Mouse (Mus musculus) MEL (cell line): ENCODE measurements around the gene Sytl3. TPM values are rescaled to one million over a fixed set of nuclear protein-coding genes. Genes with fewer than 3 reads are reported as not detected.

Experiments
- DNase-seq: peaks from one replicate; pipeline ENCODE4 v3.0.0; 2011; ENCODE audit warnings: low read depth, low spot score
- H3K27ac ChIP-seq: 2 replicates; pipeline ENCODE4 v1.5.1; 2012; ENCODE audit warnings: low read depth, mild to moderate bottlenecking, control low read depth, low read length, moderate library complexity; ENCODE audit not compliant: control insufficient read depth
- H3K27me3 ChIP-seq, 2 experiments: fragments of 150-350 bp in 1 of 2; sonication (generic) in 1 of 2; 2 replicates each; pipeline ENCODE4 v1.6.1; 2012; ENCODE audit warnings: low read length in 2 of 2, mild to moderate bottlenecking in 2 of 2, improper control_type of control experiment in 1 of 2, moderate library complexity in 1 of 2; ENCODE audit not compliant: insufficient read depth in 2 of 2, control insufficient read depth in 1 of 2
- H3K36me3 ChIP-seq, 2 experiments: 2 replicates each; pipeline ENCODE4 v1.6.1; 2012 to 2014; ENCODE audit warnings: low read length in 2 of 2, improper control_type of control experiment in 1 of 2, inconsistent platforms in 1 of 2, mild to moderate bottlenecking in 1 of 2; ENCODE audit not compliant: insufficient read depth in 2 of 2, control insufficient read depth in 1 of 2
- H3K4me1 ChIP-seq, 2 experiments: fragments of 150-350 bp in 1 of 2; sonication (generic) in 1 of 2; 2 replicates each; pipeline ENCODE4 v1.6.1; 2012; ENCODE audit warnings: low read length in 2 of 2, improper control_type of control experiment in 1 of 2, mild to moderate bottlenecking in 1 of 2; ENCODE audit not compliant: insufficient read depth in 2 of 2, control insufficient read depth in 1 of 2
- H3K4me3 ChIP-seq, 2 experiments: fragments of 150-350 bp in 1 of 2; sonication (generic) in 1 of 2; 2 replicates each; pipeline ENCODE4 v1.5.1; 2012; ENCODE audit warnings: low read depth in 2 of 2, low read length in 2 of 2, mild to moderate bottlenecking in 2 of 2, moderate library complexity in 2 of 2, control low read depth in 1 of 2, improper control_type of control experiment in 1 of 2; ENCODE audit not compliant: control insufficient read depth in 1 of 2, insufficient read depth in 1 of 2
- H3K79me2 ChIP-seq: 2 replicates; pipeline ENCODE4 v1.6.1; 2012; ENCODE audit warnings: mild to moderate bottlenecking, low read length, moderate library complexity; ENCODE audit not compliant: control insufficient read depth, poor library complexity, insufficient read depth
- H3K9ac ChIP-seq: 2 replicates; pipeline ENCODE4 v1.6.1; 2012; ENCODE audit warnings: low read depth, mild to moderate bottlenecking, control low read depth, low read length, moderate library complexity; ENCODE audit not compliant: control insufficient read depth, poor library complexity, severe bottlenecking
- H3K9me3 ChIP-seq: fragments of 150-350 bp; sonication (generic); replicated peaks from 2 replicates; pipeline ENCODE4 v1.6.1; 2012; ENCODE audit warnings: mild to moderate bottlenecking, low read length, improper control_type of control experiment, moderate library complexity; ENCODE audit not compliant: insufficient read depth
- CHD1 ChIP-seq: IDR thresholded peaks from 2 replicates; pipeline ENCODE4 v1.6.1; 2012; ENCODE audit warnings: low read depth, mild to moderate bottlenecking, inconsistent platforms, low read length, improper control_type of control experiment
- E2F4 ChIP-seq: IDR thresholded peaks from 2 replicates; pipeline ENCODE4 v1.6.1; 2011; ENCODE audit warnings: low read depth, low read length, improper control_type of control experiment, borderline replicate concordance
- EP300 ChIP-seq, 2 experiments: IDR thresholded peaks; 2 replicates each; pipeline ENCODE4 v1.6.1; 2011; ENCODE audit warnings: improper control_type of control experiment in 2 of 2, low read length in 2 of 2, low read depth in 1 of 2, mild to moderate bottlenecking in 1 of 2
- ETS1 ChIP-seq: IDR thresholded peaks from 2 replicates; pipeline ENCODE4 v1.6.1; 2012; ENCODE audit warnings: low read depth, mild to moderate bottlenecking, inconsistent platforms, low read length, improper control_type of control experiment, moderate library complexity
- GABPA ChIP-seq: IDR thresholded peaks from 2 replicates; pipeline ENCODE4 v1.6.1; 2012; ENCODE audit warnings: low read depth, mild to moderate bottlenecking, inconsistent platforms, low read length, improper control_type of control experiment, moderate library complexity
- GATA1 ChIP-seq: IDR thresholded peaks from 2 replicates; pipeline ENCODE4 v1.6.1; 2011; ENCODE audit warnings: low read depth, low read length, improper control_type of control experiment
- JUND ChIP-seq: IDR thresholded peaks from 2 replicates; pipeline ENCODE4 v1.6.1; 2011; ENCODE audit warnings: low read depth, mild to moderate bottlenecking, improper control_type of control experiment, low read length
- KAT2A ChIP-seq: conservative IDR thresholded peaks from 2 replicates; pipeline ENCODE4 v1.6.1; 2012; ENCODE audit warnings: low read depth, low read length, improper control_type of control experiment, inconsistent platforms
- MAFK ChIP-seq: IDR thresholded peaks from 2 replicates; pipeline ENCODE4 v1.6.1; 2011; ENCODE audit warnings: low read depth, mild to moderate bottlenecking, low read length, improper control_type of control experiment, borderline replicate concordance
- MAZ ChIP-seq: IDR thresholded peaks from 2 replicates; pipeline ENCODE4 v1.6.1; 2012; ENCODE audit warnings: low read depth, mild to moderate bottlenecking, inconsistent platforms, low read length, improper control_type of control experiment
- MEF2A ChIP-seq: IDR thresholded peaks from 2 replicates; pipeline ENCODE4 v1.6.1; 2014; ENCODE audit warnings: low read depth, mild to moderate bottlenecking, inconsistent platforms, low read length, improper control_type of control experiment; ENCODE audit not compliant: poor library complexity, insufficient replicate concordance, severe bottlenecking; ENCODE audit errors: extremely low read depth
- MXI1 ChIP-seq: IDR thresholded peaks from 2 replicates; pipeline ENCODE4 v1.6.1; 2011; ENCODE audit warnings: mild to moderate bottlenecking, low read depth, low read length, improper control_type of control experiment
- MYB ChIP-seq: IDR thresholded peaks from 2 replicates; pipeline ENCODE4 v1.6.1; 2011; ENCODE audit warnings: mild to moderate bottlenecking, low read depth, low read length, improper control_type of control experiment
- MYC ChIP-seq: IDR thresholded peaks from 2 replicates; pipeline ENCODE4 v1.6.1; 2011; ENCODE audit warnings: low read depth, mild to moderate bottlenecking, low read length, improper control_type of control experiment, moderate library complexity
- NELFE ChIP-seq: IDR thresholded peaks from 2 replicates; pipeline ENCODE4 v1.6.1; 2011; ENCODE audit warnings: low read depth, low read length, improper control_type of control experiment
- RCOR1 ChIP-seq: IDR thresholded peaks from 2 replicates; pipeline ENCODE4 v1.6.1; 2012; ENCODE audit warnings: low read depth, mild to moderate bottlenecking, inconsistent platforms, low read length, improper control_type of control experiment
- TAL1 ChIP-seq: IDR thresholded peaks from 2 replicates; pipeline ENCODE4 v1.6.1; 2012; ENCODE audit warnings: mild to moderate bottlenecking, inconsistent platforms, low read length, moderate library complexity, mixed read lengths
- TBP ChIP-seq: IDR thresholded peaks from 2 replicates; pipeline ENCODE4 v1.8.0; 2011; ENCODE audit warnings: low read depth, low read length, improper control_type of control experiment
- TCF12 ChIP-seq: IDR thresholded peaks from 2 replicates; pipeline ENCODE4 v1.6.1; 2014; ENCODE audit warnings: low read depth, mild to moderate bottlenecking, inconsistent platforms, low read length, improper control_type of control experiment, moderate library complexity
- UBTF ChIP-seq: IDR thresholded peaks from 2 replicates; pipeline ENCODE4 v1.6.1; 2012; ENCODE audit warnings: low read depth, mild to moderate bottlenecking, inconsistent platforms, low read length, improper control_type of control experiment, moderate library complexity, borderline replicate concordance; ENCODE audit not compliant: insufficient read depth
- USF2 ChIP-seq, 2 experiments: IDR thresholded peaks; 2 replicates each; pipeline ENCODE4 v1.6.1; 2011 to 2012; ENCODE audit warnings: improper control_type of control experiment in 2 of 2, low read length in 2 of 2, borderline replicate concordance in 1 of 2, inconsistent platforms in 1 of 2, low read depth in 1 of 2, mild to moderate bottlenecking in 1 of 2; ENCODE audit not compliant: insufficient read depth in 1 of 2
- ZC3H11A ChIP-seq: IDR thresholded peaks from 2 replicates; pipeline ENCODE4 v1.6.1; 2012; ENCODE audit warnings: low read depth, mild to moderate bottlenecking, inconsistent platforms, low read length, improper control_type of control experiment
- ZMIZ1 ChIP-seq: IDR thresholded peaks from 2 replicates; pipeline ENCODE4 v1.6.1; 2012; ENCODE audit warnings: low read depth, mild to moderate bottlenecking, inconsistent platforms, low read length, improper control_type of control experiment, moderate library complexity
- polyA plus RNA-seq, 2 experiments: library from polyadenylated mRNA; stranded (reverse) in 1 of 2; unstranded in 1 of 2; fragments of >175 nt in 1 of 2; fragments of >200 nt in 1 of 2; gene quantifications; 2 replicates each; pipeline versions ENCODE4 v1.2.1 to v1.2.4; 2012; ENCODE audit warnings: low replicate concordance in 2 of 2, low read depth in 1 of 2; ENCODE audit not compliant: insufficient read length in 2 of 2, insufficient read depth in 1 of 2, missing spikeins in 1 of 2
- total RNA-seq: library from RNA; depleted of rRNA; stranded (reverse); fragments of 300-350 nt; gene quantifications from 2 replicates; pipeline ENCODE4 v1.2.3, GENCODE M21; 2012

Gene Sytl3
- total and polyA plus RNA-seq, 3 experiments, result not detected

DNA sequence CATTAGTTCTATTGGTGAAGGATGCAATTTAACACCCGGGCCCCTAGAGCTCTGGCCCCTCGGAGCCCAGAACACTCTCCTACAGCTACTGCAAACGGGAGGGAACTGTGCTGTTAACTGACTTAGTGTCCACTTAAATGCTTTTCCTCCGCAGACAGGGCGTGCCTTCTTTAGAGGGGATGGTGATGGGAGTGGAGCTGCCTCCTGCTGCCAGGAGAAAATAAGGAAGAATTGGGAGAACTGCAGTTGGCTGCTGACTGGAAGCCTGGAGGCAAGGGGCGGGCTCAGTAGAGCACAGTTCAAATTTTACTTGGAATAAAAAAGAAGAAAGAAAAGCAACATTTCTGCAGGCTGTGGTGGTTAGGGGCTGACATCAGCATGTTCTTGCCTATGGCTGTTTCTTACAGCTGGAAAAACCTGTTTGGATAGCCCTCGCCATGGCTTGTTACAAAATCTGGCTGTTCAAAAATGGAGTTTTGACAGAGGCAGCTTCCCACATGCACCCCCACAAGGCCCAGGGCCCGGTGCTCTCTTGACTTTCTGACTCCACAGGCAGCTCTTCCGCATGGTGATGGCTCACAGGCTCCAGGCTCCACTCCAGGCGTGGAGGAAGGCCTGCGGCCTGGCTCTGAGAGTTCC lies 92.4 kb downstream of the Sytl3 start:
- H3K36me3 ChIP-seq, result peaks cover 0 to 3% of the 10 kb centered on the region in 2 experiments; a peak in 2 of 4 replicates
- H3K4me1 ChIP-seq, result no peaks in the 10 kb centered on the region
- no peak overlapping the region for H3K9ac ChIP-seq
- TF ChIP-seq MXI1 (no peak), ETS1 (no peak), MYC (no peak)
- TF ChIP-seq, all 39 proteins: peak for 0
- no peaks in the 10 kb centered on the region for H3K9me3 ChIP-seq
- no peak overlapping the region for H3K27ac ChIP-seq
- no peaks in the 10 kb centered on the region for H3K27me3 ChIP-seq
- no peaks in the 10 kb centered on the region for H3K79me2 ChIP-seq
- H3K4me3 ChIP-seq, result no peak overlapping the region
- no peak for DNase-seq

- TF ChIP-seq TAL1 (no peak), KAT2A (no peak), ZMIZ1 (no peak), USF2 (IDR thresholded peaks at IDR 0.05; ENCODE audit: borderline replicate concordance in 1 of 2, insufficient read depth in 1 of 2, low read depth in 1 of 2, low read length in 2 of 2) (no peak), MAZ (no peak), EP300 (IDR thresholded peaks at IDR 0.05; ENCODE audit: low read depth in 1 of 2, low read length in 2 of 2) (no peak), E2F4 (no peak), JUND (no peak), TCF12 (no peak), GABPA (no peak), MEF2A (no peak), CHD1 (no peak), RCOR1 (no peak), GATA1 (no peak), MYB (no peak), UBTF (no peak), TBP (no peak), ZC3H11A (no peak), NELFE (no peak), MAFK (no peak)
- no peaks in the 10 kb centered on the region for H3K4me1 ChIP-seq
- H3K27ac ChIP-seq, result no peak overlapping the region
- no peaks in the 10 kb centered on the region for H3K9me3 ChIP-seq
- H3K36me3 ChIP-seq, result peaks cover 0 to 3% of the 10 kb centered on the region in 2 experiments; a peak in 2 of 4 replicates
- no peaks in the 10 kb centered on the region for H3K27me3 ChIP-seq
- no peak overlapping the region for H3K9ac ChIP-seq
- H3K4me3 ChIP-seq, result no peak overlapping the region
- DNase-seq, result no peak
- no peaks in the 10 kb centered on the region for H3K79me2 ChIP-seq
Measured at GRCm38 (mm10) chr17:6752375-6752774, 93.5 kb downstream of the Sytl3 start.
